Mouse (Mus musculus): ENCODE measurements at regions not wholly inside any gene's neighbourhood (a gene's known extent, or its start where the extent isn't known, plus 50 kb on each side); places are given as distances from the start of the nearest gene placed in this dataset.
"Not testable (repeated sequence)": the region's sequence is repeated elsewhere in the genome, so short reads cannot be mapped to it uniquely, and the experiment has no call there.

DNA sequence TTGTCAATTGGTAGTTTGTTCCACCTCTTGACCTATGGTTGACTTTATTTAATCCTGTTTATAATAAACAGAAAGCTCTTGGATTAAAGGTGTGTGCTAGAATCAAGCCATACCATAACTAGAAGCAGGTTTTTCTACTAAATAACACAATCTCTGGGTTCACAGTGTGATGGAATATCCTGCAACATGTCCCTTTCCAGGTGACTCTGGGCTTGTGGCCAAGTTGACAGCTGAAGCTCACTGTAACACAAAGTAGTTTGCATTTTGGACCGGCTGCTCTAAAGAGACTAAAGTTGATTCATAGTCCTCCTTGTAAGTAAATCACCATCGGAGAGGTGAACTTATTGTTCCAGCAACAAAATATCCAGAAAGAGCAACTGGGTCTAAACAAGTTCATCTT, 149.3 kb upstream of the Kctd3 start:
- no peak for DNase-seq (ENCODE audit: extremely low spot score, low spot score)

DNA sequence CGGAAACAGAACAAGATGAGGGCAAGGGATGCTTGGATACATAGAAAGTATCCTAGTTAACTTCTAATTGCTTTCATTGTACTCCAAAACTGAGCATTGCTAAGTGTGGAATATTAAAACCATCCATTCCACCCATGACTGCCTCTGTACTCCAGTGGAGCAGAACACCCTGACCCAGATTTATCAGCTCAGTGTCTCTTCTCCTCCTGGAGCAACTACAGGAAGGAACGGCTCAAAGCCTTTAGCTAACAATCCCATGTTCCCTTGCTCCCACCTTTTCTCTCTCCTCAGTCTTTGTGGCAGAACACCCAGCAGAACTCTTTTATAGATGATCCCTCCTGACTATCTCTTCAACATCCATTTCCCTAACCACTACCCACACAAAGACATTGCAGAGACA, 146.7 kb upstream of the Kctd3 start:
- DNase-seq (ENCODE audit: extremely low spot score, low spot score), result no peak

DNA sequence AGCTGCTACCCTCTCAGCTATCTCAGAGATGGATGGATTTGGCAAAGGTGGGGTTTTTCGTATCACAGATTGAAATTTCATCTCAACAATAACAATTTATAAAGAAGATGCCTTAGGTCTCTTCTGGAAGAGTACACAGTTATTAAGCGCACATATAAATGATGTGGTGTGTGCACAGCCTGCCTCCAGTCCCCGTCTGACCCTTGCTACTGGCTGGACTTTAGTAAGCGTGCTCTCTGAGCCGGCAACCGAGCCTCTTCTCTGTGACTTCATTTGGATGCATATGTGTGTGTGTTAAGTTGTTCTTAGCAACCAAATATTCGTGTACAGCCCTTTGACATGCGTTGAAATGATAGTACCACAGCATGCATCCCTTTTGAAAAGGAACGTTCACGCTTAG, 145.5 kb upstream of the Kctd3 start:
- DNase-seq (ENCODE audit: extremely low spot score, low spot score), result no peak

DNA sequence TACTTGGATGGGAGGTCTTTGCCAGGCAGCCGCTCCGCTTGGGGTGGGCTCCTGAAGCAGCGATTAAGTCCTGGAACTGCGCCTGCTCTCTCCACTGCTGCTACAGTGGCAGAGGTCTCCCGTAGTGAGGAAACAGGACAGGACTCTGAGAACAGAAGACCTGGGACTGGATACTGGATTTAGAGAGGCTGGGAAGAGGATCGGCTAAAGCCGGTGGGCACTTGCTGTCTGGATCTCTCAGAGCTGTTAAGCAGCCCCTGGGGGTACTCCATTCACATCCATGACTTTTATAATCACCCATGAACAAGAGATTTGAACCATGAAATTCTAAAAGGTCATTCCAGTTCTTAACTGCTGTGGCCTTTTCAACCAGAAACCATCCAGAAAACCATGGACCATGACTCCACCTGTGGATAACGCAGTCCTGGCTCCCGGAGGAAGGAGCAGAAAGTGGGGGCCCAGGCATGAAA, 135.4 kb upstream of the Kctd3 start:
- DNase-seq (ENCODE audit: extremely low spot score, low spot score), result no peak

DNA sequence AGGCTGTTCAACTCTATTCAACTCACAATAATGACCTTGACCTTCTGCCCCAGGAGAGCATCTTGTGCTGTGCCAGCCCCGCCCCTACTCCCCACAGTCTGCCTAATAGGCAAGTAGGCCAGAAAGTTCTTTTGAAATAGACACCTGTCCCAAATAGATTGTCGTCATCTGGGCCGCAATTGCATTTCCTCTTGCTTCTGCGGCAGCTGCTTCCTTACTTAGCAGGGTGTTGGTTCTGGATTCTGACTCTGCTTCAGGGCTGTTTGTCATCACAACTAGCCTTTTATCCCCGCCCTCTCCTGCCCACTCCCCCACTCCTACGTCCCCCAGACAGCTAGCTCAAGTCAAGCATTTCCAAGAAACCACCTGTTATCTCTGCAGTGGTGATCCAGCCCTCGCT, 134.9 kb upstream of the Kctd3 start:
- peak; percentile 47 for DNase-seq (ENCODE audit: extremely low spot score, low spot score)

DNA sequence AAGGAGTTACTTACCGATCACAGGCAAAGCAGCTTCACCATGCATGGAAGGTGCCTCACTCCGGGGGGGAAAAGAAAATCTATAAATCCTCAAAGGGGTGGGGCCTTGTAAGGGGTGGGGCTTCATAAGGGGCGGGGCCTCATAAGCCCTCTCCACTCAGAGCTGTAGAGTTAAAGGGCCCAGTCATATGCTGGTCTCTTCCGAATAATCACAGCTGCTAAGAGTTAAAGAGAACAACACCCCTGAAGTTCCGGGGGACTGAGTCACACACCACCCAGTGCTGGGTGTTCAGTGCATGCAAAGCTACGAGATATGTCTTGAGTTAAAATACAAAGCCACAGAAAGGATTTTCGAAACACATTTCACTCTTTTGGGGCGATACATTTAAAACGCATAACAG, 134.1 kb upstream of the Kctd3 start:
- DNase-seq (ENCODE audit: extremely low spot score, low spot score), result no peak

DNA sequence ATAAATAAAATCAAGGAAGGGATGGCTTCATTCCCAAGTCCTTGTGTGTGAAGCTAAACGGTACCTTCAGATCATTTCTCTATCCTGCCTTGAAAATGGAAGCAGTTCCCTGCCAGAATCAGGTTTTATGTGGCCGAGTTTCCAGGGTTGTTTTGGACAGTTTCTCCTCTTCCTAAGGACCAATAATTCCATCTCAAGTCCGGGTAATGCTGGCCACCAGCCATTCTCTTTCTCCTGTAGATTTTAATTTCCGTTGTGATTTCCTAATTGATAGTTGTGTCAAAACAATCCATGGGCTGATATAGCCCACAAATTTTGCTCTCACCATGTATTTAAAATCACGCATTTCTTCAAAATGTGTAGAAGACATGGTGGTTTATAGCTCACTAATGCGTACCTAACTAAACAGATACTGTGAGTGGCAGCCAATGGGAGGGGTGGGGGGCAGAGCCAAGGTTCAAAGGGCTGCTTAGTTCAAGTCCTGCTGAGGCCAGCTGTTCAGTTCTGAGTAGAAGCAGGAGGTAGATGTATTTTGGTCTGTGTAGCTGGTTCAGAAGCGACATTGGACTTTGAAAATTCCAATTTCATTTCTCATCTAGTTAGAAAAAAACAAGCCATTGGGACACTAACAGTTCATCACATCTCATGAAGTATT, 129.2 kb upstream of the Kctd3 start:
- DNase-seq (ENCODE audit: extremely low spot score, low spot score), result no peak

DNA sequence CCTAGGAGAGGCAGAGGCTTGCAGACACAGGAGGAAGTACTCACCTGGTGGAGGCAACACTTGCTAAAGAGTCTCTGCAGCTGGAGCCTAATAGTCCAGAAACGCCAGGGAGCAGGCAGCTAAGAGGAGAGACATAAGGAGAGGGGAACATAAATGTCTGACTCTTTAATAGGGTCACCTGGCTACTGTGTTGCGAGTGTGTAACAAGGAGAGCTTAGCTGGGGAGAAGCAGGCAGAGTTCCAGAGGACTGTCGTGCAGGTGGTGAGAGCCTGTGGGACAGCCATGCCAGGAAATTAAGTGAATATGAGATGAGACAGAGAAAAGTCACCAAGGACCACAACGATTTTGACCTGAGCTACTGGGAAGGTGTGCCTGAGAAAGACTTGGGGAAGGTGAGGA, 128.2 kb upstream of the Kctd3 start:
- DNase-seq (ENCODE audit: extremely low spot score, low spot score), result no peak

DNA sequence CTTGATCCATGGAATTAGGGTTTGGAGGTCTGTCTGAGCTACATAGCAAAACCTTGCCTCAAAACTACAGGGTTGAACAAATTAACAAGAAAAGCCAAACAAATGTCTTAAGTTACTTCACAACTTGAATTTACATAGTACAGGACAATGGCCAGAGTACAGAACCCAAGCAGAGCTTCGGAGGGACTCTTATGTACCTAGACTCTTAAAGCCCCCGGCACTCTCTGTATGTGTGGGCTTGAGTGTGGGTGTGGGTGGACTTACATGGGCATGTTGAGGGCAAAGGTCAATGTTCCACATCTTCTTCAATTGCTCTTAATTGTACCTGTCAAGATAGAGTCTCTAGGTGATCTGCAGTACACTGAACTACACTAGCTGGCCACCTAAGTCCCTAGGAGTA, 121.1 kb upstream of the Kctd3 start:
- DNase-seq (ENCODE audit: extremely low spot score, low spot score), result no peak

DNA sequence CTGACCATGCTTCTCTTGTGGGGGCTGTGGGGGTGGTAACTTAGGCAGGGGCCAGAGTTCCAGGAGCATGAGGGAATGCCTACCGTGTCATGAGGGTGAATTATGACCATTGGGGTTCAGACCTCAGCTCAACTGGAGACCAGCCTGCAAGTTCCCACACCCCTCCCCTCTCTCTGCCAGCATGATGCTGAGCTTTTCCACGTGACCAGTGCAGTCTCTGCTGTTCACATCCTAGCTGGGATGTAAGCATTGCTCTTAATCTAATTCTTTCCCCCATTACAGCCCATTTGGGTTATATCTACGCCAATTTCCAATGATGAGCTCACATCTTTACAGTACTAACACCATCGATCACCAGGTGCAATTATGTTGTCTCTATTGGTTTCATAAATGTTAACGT, 120.6 kb upstream of the Kctd3 start:
- DNase-seq (ENCODE audit: extremely low spot score, low spot score), result not testable (repeated sequence)

DNA sequence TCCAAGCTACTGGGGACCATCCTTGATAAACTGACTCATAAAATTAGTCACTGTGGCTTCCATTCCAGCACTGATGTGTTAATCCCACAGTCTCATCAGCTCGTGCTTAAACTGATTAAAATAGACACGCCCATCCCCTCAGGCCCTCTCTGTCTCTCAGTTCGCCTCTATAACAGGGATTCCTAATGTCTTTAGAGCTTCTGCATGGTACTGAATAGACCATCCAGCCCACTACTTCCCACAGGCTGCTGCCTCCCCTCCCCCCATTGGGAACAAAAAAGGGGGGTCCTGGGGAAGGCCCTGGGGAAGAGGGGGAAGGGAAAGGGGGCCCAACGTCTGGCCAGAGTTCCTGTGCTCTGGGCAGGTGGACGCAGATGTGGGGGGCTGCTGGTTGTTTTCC, 119.7 kb upstream of the Kctd3 start:
- no peak for DNase-seq (ENCODE audit: extremely low spot score, low spot score)

DNA sequence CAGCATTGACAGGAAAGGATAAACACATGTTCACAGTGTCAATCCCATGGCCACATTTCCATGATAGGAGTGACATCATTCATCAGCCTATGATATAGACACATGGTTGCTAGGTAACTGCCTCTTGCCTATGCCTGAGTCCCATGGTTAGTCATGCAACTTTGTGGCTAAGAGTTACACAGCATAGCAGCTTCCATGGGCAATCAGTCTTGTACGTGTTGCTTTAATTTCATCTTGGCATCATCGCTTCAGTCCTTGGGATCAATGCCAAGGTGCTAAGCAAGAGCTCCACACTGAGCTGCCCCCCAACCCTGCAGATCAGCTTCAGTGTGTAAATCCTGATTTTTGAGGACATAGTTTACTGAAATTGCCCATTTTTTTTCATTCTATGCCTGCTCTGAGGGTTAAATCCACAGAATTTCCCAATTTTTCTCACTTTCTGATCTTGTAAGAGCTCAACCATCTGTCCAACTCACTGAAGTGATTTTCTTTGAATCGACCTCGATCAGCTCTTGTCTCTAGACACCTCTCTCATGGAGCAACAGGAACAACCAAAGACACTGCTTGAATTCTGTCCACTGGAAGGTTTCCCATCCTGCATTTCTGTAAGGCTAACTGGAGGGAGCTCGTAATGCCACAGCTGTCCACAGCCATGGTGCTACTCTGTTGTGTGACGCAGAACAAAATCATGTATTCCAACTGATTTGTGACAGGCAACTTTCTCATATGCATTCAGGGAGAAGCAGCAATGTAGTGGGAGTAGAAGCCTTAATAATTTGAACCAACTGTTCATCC, 112.5 kb upstream of the Kctd3 start:
- DNase-seq (ENCODE audit: extremely low spot score, low spot score), result no peak

DNA sequence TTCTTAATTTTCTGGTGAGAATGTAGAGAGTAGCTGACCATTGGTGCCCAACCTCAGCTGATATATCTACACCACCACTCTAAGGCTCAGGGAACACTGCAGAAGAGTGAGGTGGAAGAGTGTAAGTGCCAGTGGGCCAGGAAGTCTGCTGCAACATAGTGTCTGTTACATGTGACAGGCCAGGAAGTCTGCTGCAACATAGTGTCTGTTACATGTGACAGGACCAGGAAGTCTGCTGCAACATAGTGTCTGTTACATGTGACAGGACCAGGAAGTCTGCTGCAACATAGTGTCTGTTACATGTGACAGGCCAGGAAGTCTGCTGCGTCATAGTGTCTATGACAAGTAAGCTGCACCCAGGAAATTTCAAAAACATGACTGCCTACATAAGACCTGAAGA, 111.4 kb upstream of the Kctd3 start:
- DNase-seq (ENCODE audit: extremely low spot score, low spot score), result not testable (repeated sequence)

DNA sequence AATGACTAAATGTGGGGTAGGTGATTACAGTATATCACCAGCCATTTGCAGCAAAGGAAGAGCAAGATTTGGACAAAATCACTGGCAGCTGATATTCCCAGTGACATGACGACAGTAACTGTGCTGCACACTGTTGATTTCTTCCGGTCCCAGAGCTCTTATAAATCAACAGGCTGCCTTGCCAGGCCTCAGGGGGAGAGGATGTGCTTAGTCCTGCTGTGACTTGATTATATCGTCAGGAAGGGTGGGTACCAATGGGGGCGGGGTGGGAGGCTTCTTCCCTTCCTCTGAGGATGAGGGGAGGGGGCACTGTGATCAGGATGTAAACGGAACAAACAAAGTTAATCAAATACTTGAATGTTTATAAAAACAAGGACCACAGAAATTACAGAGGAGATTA, 110.9 kb upstream of the Kctd3 start:
- DNase-seq (ENCODE audit: extremely low spot score, low spot score), result no peak

DNA sequence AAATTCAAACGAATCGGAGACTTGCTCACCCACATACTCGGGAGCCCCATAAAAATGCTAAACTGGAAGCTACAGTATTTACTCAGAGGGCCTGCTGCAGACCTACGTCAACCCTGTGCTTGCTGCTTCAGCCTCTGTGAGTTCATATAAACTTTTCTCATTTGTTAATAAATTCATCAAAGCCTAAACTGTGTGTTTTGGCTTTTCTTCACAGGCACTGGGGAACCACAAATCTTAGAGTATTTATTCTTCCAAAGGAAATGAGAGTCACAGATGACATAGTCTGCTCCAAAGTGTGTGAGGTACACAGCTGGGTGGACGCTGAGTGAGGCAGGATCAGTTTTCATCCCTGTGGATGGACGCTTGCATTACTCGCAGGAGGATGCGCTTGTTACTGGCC, 108.3 kb upstream of the Kctd3 start:
- DNase-seq (ENCODE audit: extremely low spot score, low spot score), result no peak

DNA sequence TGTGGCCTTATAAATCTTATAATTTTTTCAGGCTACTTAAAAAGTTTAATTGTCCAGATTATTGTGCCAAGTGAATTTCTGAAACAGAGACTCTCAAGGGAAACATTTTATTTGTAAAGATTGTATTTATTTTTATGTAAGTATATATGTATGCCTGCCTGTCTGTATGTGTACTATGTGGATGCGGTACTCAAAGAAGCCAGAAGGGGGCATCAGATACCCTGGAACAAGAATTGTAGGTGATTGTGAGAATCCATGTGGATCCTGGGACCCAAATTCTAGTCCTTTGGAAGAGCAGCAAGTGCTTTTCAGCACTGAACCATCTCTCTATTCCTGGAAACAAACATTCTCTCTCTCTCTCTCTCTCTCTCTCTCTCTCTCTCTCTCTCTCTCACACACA, 107.6 kb upstream of the Kctd3 start:
- DNase-seq (ENCODE audit: extremely low spot score, low spot score), result no peak

DNA sequence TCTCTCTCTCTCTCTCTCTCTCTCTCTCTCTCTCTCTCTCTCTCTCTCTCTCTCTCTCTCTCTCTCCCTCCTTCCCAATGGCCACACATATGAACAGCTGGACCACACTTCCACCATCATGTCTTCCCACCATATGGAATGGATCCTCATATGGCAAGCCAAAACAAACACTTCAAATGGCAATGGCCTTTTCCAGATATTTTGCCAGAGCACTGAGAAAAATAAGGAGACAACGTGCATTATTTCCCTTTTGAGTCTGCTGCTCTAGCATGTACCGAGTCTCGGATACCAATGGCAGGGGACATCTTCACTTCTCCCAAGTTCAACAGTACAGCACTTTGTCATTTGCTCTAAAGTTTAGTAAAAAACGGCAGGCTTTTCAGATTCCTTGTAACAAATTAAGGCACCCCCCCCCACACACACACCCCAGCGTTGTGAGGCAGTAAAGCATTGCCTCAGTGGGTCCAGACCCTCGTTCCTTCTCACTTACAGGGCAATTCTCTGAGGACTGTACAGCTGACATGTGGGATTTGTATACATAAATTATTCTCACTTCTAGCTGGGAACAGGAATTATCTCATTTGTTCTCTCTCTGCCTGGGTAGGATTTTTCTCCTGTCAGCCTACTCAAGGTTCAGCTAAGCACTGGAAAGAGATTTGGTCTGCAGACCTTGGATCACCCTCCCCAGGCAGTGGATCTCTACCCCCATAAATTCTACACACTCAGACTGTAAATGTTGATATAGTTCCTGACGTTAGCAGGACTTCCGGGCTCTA, 100.8 kb upstream of the Kctd3 start:
- no peak for DNase-seq (ENCODE audit: extremely low spot score, low spot score)

DNA sequence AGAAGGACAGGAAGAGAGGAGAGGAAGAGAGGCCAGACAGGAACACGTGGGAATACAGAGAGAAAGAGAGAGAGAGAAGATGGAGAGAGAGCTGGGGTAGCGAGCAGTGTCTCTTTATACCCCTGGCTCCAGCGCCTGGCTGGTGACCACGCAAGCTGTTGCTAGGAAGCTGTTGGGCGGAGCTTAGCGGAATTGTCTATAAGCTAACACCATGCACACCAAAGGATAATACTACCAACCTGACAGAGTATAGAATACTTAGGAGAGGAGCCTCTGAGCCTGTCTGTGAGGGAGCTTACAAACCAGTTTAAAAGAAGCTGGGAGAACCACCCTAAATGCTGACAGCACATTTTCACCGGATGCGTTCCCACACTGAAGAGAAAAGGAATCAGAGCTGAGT, 100.2 kb upstream of the Kctd3 start:
- DNase-seq (ENCODE audit: extremely low spot score, low spot score), result no peak

DNA sequence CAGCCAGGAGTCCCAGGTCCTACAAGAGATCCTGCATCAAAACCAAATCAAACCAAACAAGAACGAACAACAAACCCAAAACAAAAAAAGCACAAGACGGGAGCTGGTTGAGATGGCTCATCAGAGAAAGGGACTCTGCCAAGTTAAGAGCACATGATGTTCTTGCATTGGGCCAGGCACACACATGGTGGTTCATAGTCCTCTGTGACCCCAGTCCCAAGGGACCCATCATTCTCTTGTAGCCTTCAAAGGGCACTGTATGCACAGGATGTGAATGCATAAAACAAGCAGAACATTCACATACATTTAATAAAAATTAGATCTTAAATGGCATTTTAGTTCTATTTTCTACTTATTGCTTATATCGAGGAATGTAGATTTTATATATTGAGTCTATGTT, 99.5 kb upstream of the Kctd3 start:
- no peak for DNase-seq (ENCODE audit: extremely low spot score, low spot score)

DNA sequence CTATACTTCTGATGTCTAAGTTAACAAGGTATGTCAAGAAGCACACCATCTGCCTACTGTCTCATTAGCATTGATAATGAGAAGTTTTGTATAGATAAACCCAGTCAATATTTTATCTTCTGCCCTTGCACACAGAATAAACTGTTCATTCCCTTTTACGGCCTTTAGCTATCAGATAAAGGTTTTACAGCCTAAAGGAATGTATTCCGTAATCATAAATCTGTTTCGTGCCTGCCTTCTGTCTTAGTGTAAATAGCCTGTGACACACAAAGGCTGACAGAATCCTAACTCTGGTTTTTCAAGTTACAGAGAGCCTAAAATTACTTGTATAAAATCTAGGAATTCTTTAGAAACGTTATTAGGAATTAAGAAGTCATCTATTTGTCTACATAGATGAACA, 97.6 kb upstream of the Kctd3 start:
- no peak for DNase-seq (ENCODE audit: extremely low spot score, low spot score)

DNA sequence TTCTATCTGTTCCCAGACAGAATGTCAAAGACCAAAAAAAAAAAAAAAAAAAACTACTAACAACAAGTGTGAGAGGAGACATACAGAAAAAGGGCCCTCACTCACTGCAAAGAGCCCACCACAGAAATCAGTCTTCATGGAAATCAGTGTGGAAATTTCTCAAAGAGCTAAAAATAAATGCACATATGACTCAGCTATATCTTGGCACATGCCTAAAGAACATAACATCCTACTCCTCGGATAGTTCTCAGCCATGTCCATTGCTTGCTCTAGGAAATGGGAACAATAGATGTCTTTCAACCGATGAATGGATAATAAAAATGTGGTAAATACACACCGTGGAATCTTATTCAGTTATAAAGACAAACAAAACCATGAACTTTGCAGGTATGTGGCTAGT, 95.1 kb upstream of the Kctd3 start:
- no peak for DNase-seq (ENCODE audit: extremely low spot score, low spot score)

DNA sequence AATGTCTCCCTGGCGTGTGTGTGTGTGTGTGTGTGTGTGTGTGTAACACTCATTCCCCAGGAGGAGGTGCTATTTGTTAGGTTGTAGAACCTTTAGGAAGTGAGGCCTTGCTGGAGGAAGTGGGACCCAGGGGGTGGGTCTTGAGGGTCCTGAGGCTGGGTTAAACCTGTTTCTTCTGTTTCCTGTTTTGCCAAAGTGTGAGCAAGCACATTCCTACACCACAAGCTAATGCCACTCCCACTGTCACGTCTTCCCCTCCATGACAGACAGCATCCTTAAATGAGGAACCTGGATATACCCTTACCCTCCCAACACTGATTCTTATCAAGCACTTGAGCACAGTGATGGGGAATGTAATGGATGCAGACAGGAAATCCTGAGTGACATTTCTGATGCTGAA, 91.5 kb upstream of the Kctd3 start:
- no peak for DNase-seq (ENCODE audit: extremely low spot score, low spot score)

All from neural tube, embryonic 10.5 days (tissue).